Mouse (Mus musculus): ENCODE measurements around the gene Cntn1.

Cntn1 gene

DNA sequence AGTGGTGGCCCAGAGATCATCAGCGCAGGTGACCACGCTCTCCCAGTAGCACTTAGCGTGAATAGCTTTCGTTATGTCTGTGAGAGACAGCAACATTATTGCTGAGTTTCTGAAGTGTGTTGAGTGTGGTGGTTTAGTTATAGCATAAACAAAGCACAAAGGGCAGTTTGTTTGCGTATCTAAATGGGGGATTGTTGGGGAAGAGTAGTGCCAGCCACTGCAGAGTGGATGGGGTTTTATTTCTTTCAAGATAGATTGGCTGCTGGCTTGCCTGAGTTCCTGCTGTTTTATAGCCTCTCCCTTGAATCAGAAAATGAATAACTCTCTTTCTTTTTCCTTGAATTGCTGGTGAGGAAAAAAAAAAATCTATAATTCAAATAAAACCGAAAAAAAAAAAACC lies 86.1 kb downstream of the Cntn1 start:
- DNase-seq (ENCODE audit: low read depth, low spot score): no peak

GRCm38 (mm10) chr15:92141972-92142371 lies 91.0 kb downstream of the Cntn1 start:
- no peak for DNase-seq (ENCODE audit: low read depth, low spot score)

GRCm38 (mm10) chr15:92154921-92155320 lies 104.0 kb downstream of the Cntn1 start:
- DNase-seq (ENCODE audit: low read depth, low spot score): no peak

DNA sequence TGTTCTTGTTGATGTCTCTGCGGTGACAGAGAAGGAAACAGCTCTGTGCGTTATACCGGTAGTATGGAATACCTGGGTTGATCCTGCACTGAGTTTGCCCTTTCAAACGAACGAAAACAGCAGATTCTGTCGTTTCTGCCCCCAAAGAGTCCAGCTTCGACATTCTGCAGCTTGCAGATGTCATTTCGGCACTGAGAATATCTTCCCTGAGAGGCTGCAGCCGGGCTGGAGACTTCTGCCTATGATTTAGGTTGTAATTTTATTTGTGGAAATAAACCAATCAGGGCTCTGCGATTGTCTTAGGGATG lies 109.8 kb downstream of the Cntn1 start:
- no peak for DNase-seq (ENCODE audit: low read depth, low spot score)

- DNase-seq (ENCODE audit: low read depth, low spot score): no peak
Measured at GRCm38 (mm10) chr15:92161163-92162025, 110.4 kb downstream of the Cntn1 start.

DNA sequence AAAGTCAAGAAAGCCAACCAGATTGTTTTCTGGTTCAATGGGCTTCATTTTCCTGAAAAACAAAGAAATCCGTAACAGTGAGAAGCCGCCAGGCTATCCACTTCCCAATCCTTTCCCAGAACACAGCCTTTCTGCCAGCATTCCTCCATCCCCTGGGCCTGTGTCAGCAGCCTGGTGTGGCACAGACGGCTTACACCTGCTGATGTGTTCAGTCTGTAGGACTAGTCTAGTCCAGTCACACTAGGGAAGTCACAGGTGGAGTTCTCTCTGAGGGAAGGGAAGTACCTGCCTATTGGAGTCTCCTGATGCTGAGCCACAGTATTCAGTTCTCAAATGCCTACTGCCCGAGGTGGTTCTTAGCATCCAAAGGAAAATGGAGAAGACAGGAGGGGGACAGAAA lies 111.9 kb downstream of the Cntn1 start:
- no peak for DNase-seq (ENCODE audit: low read depth, low spot score)

DNA sequence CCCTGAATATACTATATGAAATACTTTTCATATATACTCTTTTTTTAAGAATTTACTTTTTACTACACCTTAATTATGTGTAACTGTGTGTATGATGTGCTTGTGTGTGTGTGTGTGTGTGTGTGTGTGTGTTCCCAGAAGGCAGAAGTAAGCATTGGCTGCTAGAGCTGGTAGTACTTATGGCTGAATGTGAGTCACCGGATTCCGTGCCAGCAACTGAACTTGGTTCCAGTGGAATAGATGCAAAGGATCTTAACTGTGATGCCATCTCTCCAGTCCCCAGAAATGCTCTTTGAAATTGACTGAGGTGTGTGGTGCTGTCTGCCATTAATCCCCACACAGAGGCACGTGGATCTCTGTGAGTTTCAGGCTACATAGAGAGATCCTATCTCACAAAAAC lies 113.2 kb downstream of the Cntn1 start:
- DNase-seq (ENCODE audit: low read depth, low spot score): no peak

- no peak for DNase-seq (ENCODE audit: low read depth, low spot score)
Measured at GRCm38 (mm10) chr15:92166266-92166665, 115.3 kb downstream of the Cntn1 start.

- no peak for DNase-seq (ENCODE audit: low read depth, low spot score)
Measured at GRCm38 (mm10) chr15:92175739-92176138, 124.8 kb downstream of the Cntn1 start.

DNA sequence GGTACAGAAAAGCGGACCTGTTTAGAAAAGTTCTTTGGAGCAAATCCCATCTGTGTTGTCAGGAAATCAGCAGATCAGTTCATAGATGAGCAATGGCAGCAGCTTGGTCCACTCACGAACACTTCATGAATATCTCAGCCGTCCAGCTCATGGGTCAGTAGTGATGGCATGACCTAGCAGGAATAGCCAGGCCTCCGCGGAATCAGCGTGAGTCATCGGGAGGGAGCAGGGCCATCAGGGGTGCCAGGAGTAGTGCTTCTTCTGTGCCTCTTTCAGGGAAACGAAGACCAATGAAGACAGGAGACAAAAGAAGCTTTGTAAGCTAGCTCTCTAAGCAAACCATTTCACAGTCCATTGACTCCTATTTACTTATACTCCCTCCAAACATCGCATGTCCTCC lies 126.4 kb downstream of the Cntn1 start:
- DNase-seq (ENCODE audit: low read depth, low spot score): no peak

GRCm38 (mm10) chr15:92185484-92185883 lies 134.5 kb downstream of the Cntn1 start:
- no peak for DNase-seq (ENCODE audit: low read depth, low spot score)

GRCm38 (mm10) chr15:92190000-92190399 lies 139.0 kb downstream of the Cntn1 start:
- no peak for DNase-seq (ENCODE audit: low read depth, low spot score)

- no peak for DNase-seq (ENCODE audit: low read depth, low spot score)
Measured at GRCm38 (mm10) chr15:92200326-92200985, 149.5 kb downstream of the Cntn1 start.

DNA sequence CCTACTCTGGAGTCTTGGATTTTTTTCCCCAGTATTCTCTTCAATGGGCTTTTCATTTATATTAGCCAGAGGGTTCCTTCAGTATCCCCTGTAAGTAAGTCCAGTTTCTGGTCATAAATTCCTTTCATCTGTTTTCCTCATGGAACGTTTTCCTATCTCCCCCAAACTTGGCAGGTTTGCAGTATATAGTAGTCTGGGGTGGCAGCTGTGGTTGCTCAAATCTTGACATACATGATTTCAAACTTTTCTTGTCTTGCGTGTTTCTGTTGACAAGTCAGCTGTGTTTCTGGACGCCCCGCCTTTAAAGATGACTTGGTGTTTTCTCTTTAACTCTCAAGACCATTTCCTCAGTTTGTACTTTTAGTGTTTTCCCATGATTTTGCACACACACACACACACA lies 155.7 kb downstream of the Cntn1 start:
- no peak for DNase-seq (ENCODE audit: low read depth, low spot score)

GRCm38 (mm10) chr15:92209778-92210177 lies 158.8 kb downstream of the Cntn1 start:
- DNase-seq (ENCODE audit: low read depth, low spot score): no peak

DNA sequence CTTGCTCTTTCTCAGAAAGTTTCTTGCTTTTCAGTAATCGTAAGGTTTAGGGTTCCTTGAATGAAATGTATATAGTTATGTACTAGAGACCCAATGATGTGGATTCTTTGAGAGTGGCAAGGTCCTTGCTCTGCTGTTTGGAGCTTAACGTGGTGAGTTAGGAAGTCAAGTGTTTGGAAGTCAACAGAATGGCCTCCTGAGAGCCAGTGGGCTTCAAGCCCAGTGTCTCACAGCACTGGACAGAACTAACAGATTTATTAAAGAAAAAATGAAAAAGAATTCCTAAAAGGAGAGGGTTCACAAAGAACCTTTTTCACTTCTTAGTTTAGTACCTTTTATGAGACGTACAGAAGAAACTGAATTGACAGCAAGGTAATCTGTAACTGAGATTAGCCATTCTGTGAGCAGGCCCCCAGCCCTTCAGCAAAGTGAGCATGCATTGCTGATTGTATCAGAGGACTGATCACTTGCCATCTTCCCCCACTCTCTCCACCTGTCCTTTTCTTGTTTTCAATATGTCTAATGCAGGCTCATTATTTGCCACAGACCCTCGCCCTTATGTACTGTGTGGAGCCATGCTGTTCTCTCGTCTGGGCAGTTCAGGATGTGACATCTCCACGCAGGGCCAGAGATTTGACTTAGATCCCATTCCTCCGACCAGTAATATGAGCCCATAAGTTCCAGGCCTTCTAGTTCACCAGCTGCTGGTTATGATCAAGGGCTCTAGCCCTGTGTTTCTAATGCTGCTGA lies 159.7 kb downstream of the Cntn1 start:
- no peak for DNase-seq (ENCODE audit: low read depth, low spot score)

DNA sequence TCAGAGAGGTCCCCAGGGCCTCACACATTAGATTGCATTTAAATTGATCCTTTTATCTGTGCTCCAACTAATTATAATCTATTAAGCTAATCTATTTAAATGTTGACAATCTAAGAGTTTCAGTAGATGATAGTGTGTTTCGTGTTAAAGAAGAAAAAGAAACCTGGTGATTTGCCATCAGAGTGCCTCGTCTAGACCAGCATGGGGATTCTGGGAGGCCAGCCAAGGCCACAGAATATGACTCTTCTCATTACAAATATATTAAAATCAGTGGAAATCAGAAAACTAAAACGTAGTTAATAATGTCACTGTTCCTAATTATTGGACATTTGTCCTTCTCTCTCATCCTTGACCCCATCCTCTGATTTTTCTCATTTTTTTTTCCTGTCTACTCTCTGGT lies 164.9 kb downstream of the Cntn1 start:
- DNase-seq (ENCODE audit: low read depth, low spot score): no peak

DNA sequence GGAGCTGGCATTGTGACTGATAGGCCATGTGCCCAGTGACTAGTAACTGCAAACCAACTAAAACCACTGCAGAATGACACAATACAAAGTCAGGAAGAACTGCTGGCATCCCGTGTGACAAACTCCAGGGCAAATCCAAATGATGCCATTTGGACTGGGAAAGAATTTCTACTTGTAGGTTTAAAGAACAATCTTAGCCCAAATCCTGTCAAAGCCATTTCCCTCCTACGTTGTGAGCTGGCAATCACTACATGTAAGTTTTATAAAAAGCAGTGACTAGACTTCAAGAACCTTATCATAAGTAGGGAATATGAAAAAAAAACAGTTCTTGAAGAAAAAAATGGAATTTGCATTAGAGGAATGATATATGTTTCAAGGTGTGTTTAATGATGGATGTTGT lies 170.5 kb downstream of the Cntn1 start:
- no peak for DNase-seq (ENCODE audit: low read depth, low spot score)

DNA sequence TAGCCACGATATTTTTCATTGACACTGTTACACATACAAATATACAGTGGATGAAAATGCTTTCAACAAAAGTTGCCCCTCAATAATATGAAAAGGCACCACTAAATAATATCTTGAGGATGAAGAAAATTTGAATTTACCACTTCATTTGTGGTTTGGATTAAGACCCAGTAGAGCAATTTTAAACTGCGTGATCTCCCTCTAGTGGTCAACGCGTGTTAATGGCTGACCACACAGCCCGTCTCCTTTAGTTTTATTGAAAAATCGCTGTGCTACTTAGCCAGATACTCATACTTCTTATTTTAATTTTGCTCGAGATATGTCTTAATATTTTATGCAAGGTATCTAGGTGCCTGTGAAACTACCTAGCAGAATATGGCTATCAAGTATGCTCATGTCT lies 180.4 kb downstream of the Cntn1 start:
- DNase-seq (ENCODE audit: low read depth, low spot score): no peak

DNA sequence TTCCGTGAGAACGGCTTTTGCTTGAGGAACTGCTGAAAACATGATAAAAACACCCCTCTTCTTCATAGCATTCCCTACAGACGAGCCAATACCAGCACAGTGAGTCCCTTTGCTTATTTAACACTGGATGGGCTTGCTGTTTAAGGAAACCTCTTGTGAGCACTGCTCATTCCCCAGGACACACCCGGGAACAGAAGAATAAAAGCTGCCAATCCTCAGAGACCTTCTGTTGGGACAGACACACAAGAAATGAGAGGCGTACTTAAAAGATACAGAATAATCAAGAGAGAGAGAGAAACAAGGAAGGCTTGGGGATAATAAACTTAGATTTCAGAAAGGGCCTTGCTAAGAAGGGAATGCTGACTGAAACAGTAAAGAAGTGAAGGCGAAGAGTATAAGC lies 184.9 kb downstream of the Cntn1 start:
- DNase-seq (ENCODE audit: low read depth, low spot score): no peak

- DNase-seq (ENCODE audit: low read depth, low spot score): peak; percentile 4
Measured at GRCm38 (mm10) chr15:92264980-92265707, 214.2 kb downstream of the Cntn1 start.

DNA sequence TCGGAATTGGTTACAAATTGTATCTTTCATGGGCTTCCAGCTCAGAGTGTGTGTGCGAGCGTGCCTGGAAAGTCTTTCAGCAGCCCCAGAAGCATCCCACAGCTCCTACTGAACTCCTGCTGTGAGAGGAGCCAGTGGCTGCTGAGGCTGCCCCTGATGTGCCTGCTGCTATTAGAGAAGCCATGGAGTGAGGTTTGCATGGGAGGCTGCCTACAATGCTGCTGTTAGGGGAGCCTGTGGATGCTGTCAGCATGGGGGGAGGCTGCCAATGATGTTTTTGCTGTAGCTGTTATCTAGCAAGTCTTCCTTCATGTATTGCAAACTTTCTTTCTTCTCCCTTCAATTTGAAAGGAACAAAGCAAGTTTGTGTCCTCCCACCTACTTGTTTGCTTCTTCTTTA lies 217.4 kb downstream of the Cntn1 start:
- no peak for DNase-seq (ENCODE audit: low read depth, low spot score)

Data from c-Kit-negative CD71-positive TER-119-positive erythroid progenitor cells, embryonic 14.5 days (primary cell).